Mouse (Mus musculus): ENCODE data around the gene Dact3. TPM values are rescaled to one million over a fixed set of nuclear protein-coding genes. Genes with fewer than 3 reads are reported as not detected.

Gene Dact3
- polyA plus RNA-seq, 1 experiment: 5.3 TPM

- Histone ChIP-seq H3K4me3 (ENCODE audit: insufficient read depth, poor library complexity, severe bottlenecking) (peak overlapping the region; percentile 2), H3ac (ENCODE audit: control insufficient read depth, insufficient read length, low read depth) (no peak overlapping the region), H3K79me3 (ENCODE audit: low read depth) (no peaks in the 10 kb centered on the region), H3K27me3 (ENCODE audit: control insufficient read depth, insufficient read depth, insufficient read length) (no peaks in the 10 kb centered on the region), H3K79me2 (ENCODE audit: control insufficient read depth, insufficient read depth) (no peaks in the 10 kb centered on the region), H3K36me3 (ENCODE audit: control insufficient read depth, insufficient read depth) (no peaks in the 10 kb centered on the region)
- no peak for TF ChIP-seq CTCF (IDR thresholded peaks at IDR 0.05; ENCODE audit: control insufficient read depth, insufficient read depth, insufficient read length)
- no peak for TF ChIP-seq FOSL1 (IDR thresholded peaks at IDR 0.05; ENCODE audit: insufficient read depth, low read length, poor library complexity, severe bottlenecking)
- no peak for TF ChIP-seq USF1 (IDR thresholded peaks at IDR 0.05; ENCODE audit: low read depth)
- no peak for TF ChIP-seq MYOG (IDR thresholded peaks at IDR 0.05; ENCODE audit: control insufficient read depth, extremely low read depth, insufficient read length)
- no peak for TF ChIP-seq CEBPB (IDR thresholded peaks at IDR 0.05; ENCODE audit: low read depth)
- no peak for TF ChIP-seq MAX (IDR thresholded peaks at IDR 0.05)
- no peak for TF ChIP-seq MYOD1 (IDR thresholded peaks at IDR 0.05; ENCODE audit: control insufficient read depth, insufficient read length, low read depth)
Measured at GRCm38 (mm10) chr7:16894279-16894678, 19.2 kb downstream of the Dact3 start.

GRCm38 (mm10) chr7:16895000-16895399, 19.9 kb downstream of the Dact3 start:
- TF ChIP-seq CTCF (IDR thresholded peaks at IDR 0.05; ENCODE audit: control insufficient read depth, insufficient read depth, insufficient read length) (peak; percentile 86), USF1 (IDR thresholded peaks at IDR 0.05; ENCODE audit: low read depth) (no peak)
- Histone ChIP-seq H3K36me3 (ENCODE audit: control insufficient read depth, insufficient read depth) (no peaks in the 10 kb centered on the region), H3K4me3 (ENCODE audit: insufficient read depth, poor library complexity, severe bottlenecking) (no peak overlapping the region), H3K79me2 (ENCODE audit: control insufficient read depth, insufficient read depth) (no peaks in the 10 kb centered on the region), H3K79me3 (ENCODE audit: low read depth) (no peaks in the 10 kb centered on the region), H3ac (ENCODE audit: control insufficient read depth, insufficient read length, low read depth) (peak overlapping the region; percentile 15), H3K27me3 (ENCODE audit: control insufficient read depth, insufficient read depth, insufficient read length) (no peaks in the 10 kb centered on the region)

GRCm38 (mm10) chr7:16895511-16895910, 20.4 kb downstream of the Dact3 start:
- Histone ChIP-seq H3K36me3 (ENCODE audit: control insufficient read depth, insufficient read depth) (no peaks in the 10 kb centered on the region), H3K79me2 (ENCODE audit: control insufficient read depth, insufficient read depth) (no peaks in the 10 kb centered on the region), H3K4me3 (ENCODE audit: insufficient read depth, poor library complexity, severe bottlenecking) (no peak overlapping the region), H3K79me3 (ENCODE audit: low read depth) (no peaks in the 10 kb centered on the region), H3K27me3 (ENCODE audit: control insufficient read depth, insufficient read depth, insufficient read length) (no peaks in the 10 kb centered on the region), H3ac (ENCODE audit: control insufficient read depth, insufficient read length, low read depth) (no peak overlapping the region)
- TF ChIP-seq FOSL1 (IDR thresholded peaks at IDR 0.05; ENCODE audit: insufficient read depth, low read length, poor library complexity, severe bottlenecking) (no peak), MYOD1 (IDR thresholded peaks at IDR 0.05; ENCODE audit: control insufficient read depth, insufficient read length, low read depth) (no peak), CTCF (IDR thresholded peaks at IDR 0.05; ENCODE audit: control insufficient read depth, insufficient read depth, insufficient read length) (no peak), USF1 (IDR thresholded peaks at IDR 0.05; ENCODE audit: low read depth) (no peak), MAX (IDR thresholded peaks at IDR 0.05) (no peak), MYOG (IDR thresholded peaks at IDR 0.05; ENCODE audit: control insufficient read depth, extremely low read depth, insufficient read length) (no peak), CEBPB (IDR thresholded peaks at IDR 0.05; ENCODE audit: low read depth) (no peak)

- H3K79me2 ChIP-seq (ENCODE audit: control insufficient read depth, insufficient read depth): no peaks in the 10 kb centered on the region
- H3K27me3 ChIP-seq (ENCODE audit: control insufficient read depth, insufficient read depth, insufficient read length): no peaks in the 10 kb centered on the region
- peaks cover 1% of the 10 kb centered on the region for H3K79me3 ChIP-seq (ENCODE audit: low read depth)
- H3K36me3 ChIP-seq (ENCODE audit: control insufficient read depth, insufficient read depth): no peaks in the 10 kb centered on the region
- TF ChIP-seq MYOD1 (IDR thresholded peaks at IDR 0.05; ENCODE audit: control insufficient read depth, insufficient read length, low read depth): no peak
- peak; percentile 17 for TF ChIP-seq CEBPB (IDR thresholded peaks at IDR 0.05; ENCODE audit: low read depth)
- H3K4me3 ChIP-seq (ENCODE audit: insufficient read depth, poor library complexity, severe bottlenecking): no peak overlapping the region
- H3ac ChIP-seq (ENCODE audit: control insufficient read depth, insufficient read length, low read depth): no peak overlapping the region
Measured at GRCm38 (mm10) chr7:16900526-16900925, 25.4 kb downstream of the Dact3 start.

GRCm38 (mm10) chr7:16903439-16903955, 28.4 kb downstream of the Dact3 start:
- Histone ChIP-seq H3K79me3 (ENCODE audit: low read depth) (peaks cover 6% of the 10 kb centered on the region), H3K36me3 (ENCODE audit: control insufficient read depth, insufficient read depth) (no peaks in the 10 kb centered on the region), H3K4me3 (ENCODE audit: insufficient read depth, poor library complexity, severe bottlenecking) (no peak overlapping the region), H3K27me3 (ENCODE audit: control insufficient read depth, insufficient read depth, insufficient read length) (no peaks in the 10 kb centered on the region), H3ac (ENCODE audit: control insufficient read depth, insufficient read length, low read depth) (no peak overlapping the region), H3K79me2 (ENCODE audit: control insufficient read depth, insufficient read depth) (peaks cover 11% of the 10 kb centered on the region)
- no peak for TF ChIP-seq MAX (IDR thresholded peaks at IDR 0.05)

GRCm38 (mm10) chr7:16904120-16904675, 29.1 kb downstream of the Dact3 start:
- Histone ChIP-seq H3K79me2 (ENCODE audit: control insufficient read depth, insufficient read depth) (peaks cover 18% of the 10 kb centered on the region), H3K36me3 (ENCODE audit: control insufficient read depth, insufficient read depth) (no peaks in the 10 kb centered on the region), H3K27me3 (ENCODE audit: control insufficient read depth, insufficient read depth, insufficient read length) (no peaks in the 10 kb centered on the region), H3ac (ENCODE audit: control insufficient read depth, insufficient read length, low read depth) (no peak overlapping the region), H3K79me3 (ENCODE audit: low read depth) (peaks cover 6% of the 10 kb centered on the region), H3K4me3 (ENCODE audit: insufficient read depth, poor library complexity, severe bottlenecking) (no peak overlapping the region)
- TF ChIP-seq MYOD1 (IDR thresholded peaks at IDR 0.05; ENCODE audit: control insufficient read depth, insufficient read length, low read depth): peak; percentile 95
- no peak for TF ChIP-seq MYOG (IDR thresholded peaks at IDR 0.05; ENCODE audit: control insufficient read depth, extremely low read depth, insufficient read length)
- no peak for TF ChIP-seq CEBPB (IDR thresholded peaks at IDR 0.05; ENCODE audit: low read depth)

All from C2C12 (cell line).